Mouse (Mus musculus) c-Kit-negative CD71-positive TER-119-positive erythroid progenitor cells, embryonic 14.5 days (primary cell): ENCODE measurements around the gene Lpo.
A peak's percentile ranks its signal among the peaks of the same experiment; 100 is the strongest.

Experiments
- DNase-seq: peaks from one replicate; pipeline ENCODE4 v3.0.0-alpha.2; 2013; ENCODE audit warnings: low read depth, low spot score

Lpo gene

DNA sequence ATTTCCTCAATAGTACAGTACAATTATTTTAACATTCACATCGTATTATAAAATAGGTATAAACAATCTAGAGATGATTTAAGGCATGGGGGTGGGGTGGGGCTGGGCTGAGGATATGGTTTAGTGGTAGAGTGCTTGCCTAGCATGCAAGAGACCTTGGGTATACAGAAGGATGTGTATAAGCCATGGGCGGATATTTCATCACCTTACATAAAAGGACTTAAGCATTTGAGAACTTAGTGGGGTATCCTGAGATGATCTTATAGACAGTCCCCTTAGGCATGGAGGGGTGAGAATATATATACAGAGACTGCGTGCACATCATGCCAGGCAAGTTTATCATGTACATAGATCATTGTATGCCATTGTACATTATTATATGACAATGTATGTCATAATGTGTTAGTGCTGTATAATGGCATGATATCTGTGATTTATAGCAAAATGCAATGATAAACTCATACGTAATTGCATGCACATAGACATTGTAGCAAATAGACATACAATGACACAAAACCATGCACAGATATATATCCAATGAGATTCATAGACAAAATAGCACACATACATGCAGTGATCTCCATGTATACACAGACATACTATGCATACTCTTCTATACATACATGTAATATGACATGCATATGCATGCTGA, 69.0 kb downstream of the Lpo start:
- DNase-seq: no peak

DNA sequence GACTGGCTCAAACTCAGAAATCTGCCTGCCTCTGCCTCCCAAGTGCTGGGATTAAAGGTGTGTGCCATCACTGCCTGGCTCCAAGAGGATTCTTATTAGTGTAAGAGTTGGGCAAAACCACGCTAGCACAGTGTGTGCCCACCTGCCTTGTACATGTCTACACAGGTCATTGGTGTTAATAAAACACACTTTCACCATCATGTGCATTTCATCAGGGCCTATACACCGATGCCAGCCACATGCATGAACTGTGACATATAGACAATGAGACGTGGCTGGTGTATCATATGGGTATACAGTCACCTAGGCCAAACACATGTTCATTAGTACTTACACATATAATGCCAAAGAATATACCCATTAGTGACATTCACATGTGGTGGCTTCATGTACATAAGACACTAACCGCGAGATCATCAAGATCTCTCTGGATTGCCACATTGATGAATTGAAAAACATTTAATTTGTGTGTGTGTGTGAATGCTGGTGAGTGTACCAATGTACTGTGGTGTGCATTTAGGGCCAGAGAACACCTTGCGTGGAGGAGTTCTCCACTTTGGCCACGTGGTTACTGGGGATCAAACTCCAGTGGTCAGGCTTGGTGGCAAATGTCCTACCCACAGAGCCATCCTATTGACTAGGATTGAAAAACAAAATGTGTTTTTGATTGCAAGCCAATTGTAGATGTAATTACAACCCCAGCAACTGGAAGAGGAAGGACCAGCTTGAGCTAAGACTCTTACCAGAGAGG, 69.8 kb downstream of the Lpo start:
- DNase-seq: no peak

DNA sequence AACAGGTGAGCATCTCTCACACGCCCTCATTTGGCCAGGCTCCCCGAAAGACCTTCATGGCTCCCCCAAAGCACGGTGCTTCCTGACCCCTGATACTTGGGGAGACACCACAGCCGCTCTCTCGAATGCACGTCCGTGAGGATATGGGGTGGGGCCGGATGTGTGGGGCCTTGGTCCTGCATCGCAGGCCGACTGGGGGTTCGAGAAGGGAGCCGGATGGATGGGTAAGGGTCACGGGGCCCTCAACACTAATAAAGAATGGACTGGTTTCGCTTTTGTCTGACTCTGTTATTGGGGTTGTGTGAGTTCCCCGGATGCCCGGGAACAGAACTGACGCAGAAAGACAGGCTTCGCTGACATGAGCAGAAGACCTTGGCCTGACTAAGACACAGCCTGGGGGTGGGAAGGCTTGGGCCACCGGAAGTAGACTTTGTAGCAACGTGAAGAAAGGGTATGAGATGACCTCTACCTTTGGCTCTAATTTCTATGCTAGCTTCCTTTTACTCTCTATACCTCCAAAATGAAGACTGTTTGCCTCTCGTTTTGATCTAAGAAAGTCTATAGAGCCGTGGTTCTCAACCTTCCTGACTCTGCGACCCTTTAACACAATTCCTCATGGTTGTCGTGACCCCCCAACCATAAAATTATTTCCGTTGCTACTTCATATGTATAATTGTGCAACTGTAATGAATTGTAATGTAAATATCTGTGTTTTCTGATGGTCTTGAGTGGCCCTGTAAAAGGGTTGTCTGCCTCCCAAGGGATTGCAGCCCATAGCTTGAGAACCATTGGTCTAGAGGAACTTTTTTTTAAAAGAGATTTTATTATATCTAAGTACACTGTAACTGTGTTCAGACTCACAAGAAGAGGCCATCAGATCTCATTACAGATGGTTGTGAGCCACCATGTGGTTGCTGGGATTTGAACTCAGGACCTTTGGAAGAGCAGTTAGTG, 70.8 kb downstream of the Lpo start:
- peak; percentile 42 for DNase-seq
